Mouse (Mus musculus) forebrain, embryonic 10.5 days (tissue): ENCODE results near the gene Olfr830. TPM values are rescaled to one million over a fixed set of nuclear protein-coding genes. Genes with fewer than 3 reads are reported as not detected.
"Not testable (repeated sequence)": the region's sequence is repeated elsewhere in the genome, so short reads cannot be mapped to it uniquely, and the experiment has no call there.

Experiments used
- DNase-seq: peaks from one replicate; pipeline ENCODE4 v3.0.0-alpha.2; 2017; ENCODE audit warnings: low spot score; ENCODE audit errors: extremely low spot score
- H3K27ac ChIP-seq: fragments of 300-500 bp; sonication (generic); 2 replicates; pipeline ENCODE4 v1.5.1; 2016; ENCODE audit warnings: mild to moderate bottlenecking
- H3K27me3 ChIP-seq: fragments of 300-500 bp; sonication (generic); 2 replicates; pipeline ENCODE4 v1.6.1; 2016; ENCODE audit warnings: mild to moderate bottlenecking; ENCODE audit not compliant: poor library complexity, severe bottlenecking
- H3K36me3 ChIP-seq: fragments of 300-500 bp; sonication (generic); replicated peaks from 2 replicates; pipeline ENCODE4 v1.6.1; 2016; ENCODE audit warnings: mild to moderate bottlenecking, moderate library complexity
- H3K4me1 ChIP-seq: fragments of 300-500 bp; sonication (generic); 2 replicates; pipeline ENCODE4 v1.6.1; 2016
- H3K4me3 ChIP-seq: fragments of 300-500 bp; sonication (generic); 2 replicates; pipeline ENCODE4 v1.5.1; 2016; ENCODE audit warnings: mild to moderate bottlenecking, moderate library complexity
- H3K9me3 ChIP-seq: fragments of 300-500 bp; sonication (generic); 2 replicates; pipeline ENCODE4 v1.6.1; 2016; ENCODE audit warnings: mild to moderate bottlenecking, moderate library complexity
- WGBS: fragments of 180-500 bp; shearing (Covaris S2); methylation state at CpG from one replicate; pipeline ENCODE4 v1.1.7; 2016; 5-methylcytosine and 5-hydroxymethylcytosine counted together
- polyA plus RNA-seq: library from polyadenylated mRNA; unstranded; fragments of >200 nt; fragmentation: Nextera tagmentation; extraction: Ambion mirVana; gene quantifications from 2 replicates; pipeline ENCODE4 v1.2.1, GENCODE M21; 2016

The Olfr830 gene
- not detected in 2 replicates for polyA plus RNA-seq

DNA sequence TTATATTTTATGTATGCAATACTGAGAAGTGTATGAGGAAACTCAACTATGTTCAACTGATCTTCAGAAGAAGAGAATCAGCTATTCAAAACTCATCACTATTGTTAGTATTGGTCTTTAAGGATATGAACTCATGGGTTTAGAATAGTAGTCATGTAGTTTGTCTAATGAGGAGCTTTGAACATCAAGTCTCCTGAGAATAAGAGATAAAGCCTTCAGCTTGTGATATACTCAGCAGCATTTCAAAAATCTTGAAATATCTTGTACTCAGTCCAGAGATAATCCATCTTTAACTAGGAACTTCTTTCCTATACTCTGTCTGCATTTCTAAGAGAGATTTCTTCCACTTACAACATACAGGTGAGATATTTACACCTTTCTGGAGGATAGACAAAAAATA is at the start of gene Olfr830:
Olfr830 (plus strand) TSS at position 301 of the 400 bp plus-strand sequence.
- no peaks in the 10 kb centered on the region for H3K9me3 ChIP-seq
- H3K27ac ChIP-seq, result no peak within 1 kb of the TSS
- H3K27me3 ChIP-seq, result no peaks in the 10 kb centered on the region
- no peak for DNase-seq
- H3K4me1 ChIP-seq, result no peaks in the 10 kb centered on the region
- no peaks in the 10 kb centered on the region for H3K36me3 ChIP-seq
- no peak within 1 kb of the TSS for H3K4me3 ChIP-seq

DNA sequence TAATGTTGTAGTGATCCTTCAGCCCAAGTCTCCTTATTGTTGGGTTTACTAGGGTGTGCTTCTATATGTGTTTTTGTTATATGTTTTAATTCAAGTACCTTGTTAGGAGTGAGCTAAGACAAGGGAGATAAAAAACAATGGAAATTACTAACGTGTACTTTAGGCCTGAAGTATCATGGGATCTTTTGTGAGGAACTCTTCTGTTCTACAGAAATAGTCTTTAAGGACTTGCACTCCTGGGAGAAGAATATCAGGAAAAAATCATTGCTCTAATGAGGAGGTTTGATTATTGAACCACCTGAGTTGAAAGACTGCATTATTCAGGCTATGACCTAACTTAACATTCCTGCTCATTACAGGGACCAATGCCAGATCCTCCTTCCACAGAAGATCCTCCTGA is 19.9 kb upstream of the Olfr830 start, which contains the start of gene Olfr829:
Olfr829 (plus strand) TSS at position 301 of the 400 bp plus-strand sequence.
- H3K9me3 ChIP-seq, result peaks cover 4% of the 10 kb centered on the region; the same call in 1 of the 2 replicates
- no peaks in the 10 kb centered on the region for H3K27me3 ChIP-seq
- WGBS, result 81% methylated on average over 1 of the region's 1 CpGs
- H3K27ac ChIP-seq, result no peak within 1 kb of the TSS
- no peak for DNase-seq
- no peak within 1 kb of the TSS for H3K4me3 ChIP-seq
- H3K4me1 ChIP-seq, result no peaks in the 10 kb centered on the region
- H3K36me3 ChIP-seq, result no peaks in the 10 kb centered on the region

DNA sequence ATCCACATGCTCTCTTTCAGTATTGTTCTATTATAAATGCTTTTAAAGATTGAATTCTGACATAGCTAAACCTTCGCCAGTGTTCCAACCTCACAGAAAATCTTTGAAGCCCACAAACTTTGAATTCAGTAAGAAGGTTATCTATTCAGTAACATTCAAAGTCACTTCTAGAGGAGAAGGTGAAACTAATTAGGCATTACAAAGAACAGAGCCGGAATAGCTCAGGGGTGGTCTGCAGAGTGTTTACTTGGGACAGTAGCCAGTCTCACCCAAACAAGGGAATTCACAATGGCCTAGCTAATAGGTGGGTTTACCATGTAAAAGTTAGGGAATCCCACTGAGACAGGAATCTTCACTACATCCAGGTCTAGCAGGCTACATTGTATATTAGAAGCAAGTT is 33.2 kb downstream of the Olfr830 start:
- H3K4me1 ChIP-seq, H3K4me3 ChIP-seq, H3K27me3 ChIP-seq, H3K36me3 ChIP-seq, DNase-seq, H3K27ac ChIP-seq, H3K9me3 ChIP-seq: not testable (repeated sequence)
- 69% methylated on average over 2 of the region's 2 CpGs for WGBS

DNA sequence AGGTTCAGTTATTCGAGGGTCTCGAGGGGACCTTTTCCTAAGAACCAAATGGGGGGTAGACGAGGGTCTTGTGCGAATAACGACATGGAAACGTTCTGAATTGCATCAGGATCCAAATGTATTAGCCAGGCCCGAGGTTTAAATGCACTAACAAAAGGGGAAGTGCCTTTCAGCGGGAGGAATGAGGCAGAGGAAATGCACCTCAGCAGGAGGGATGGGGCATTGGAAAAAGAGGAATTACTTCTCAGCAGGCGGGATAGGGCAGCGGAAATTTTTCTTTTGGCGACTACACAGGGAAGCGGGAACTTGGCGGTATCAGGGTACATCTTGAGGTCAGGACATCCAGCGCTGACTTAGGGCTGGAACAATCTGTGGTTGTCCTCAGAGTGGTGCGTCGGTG is 53.4 kb downstream of the Olfr830 start:
- WGBS, result 88% methylated on average over 15 of the region's 16 CpGs
- H3K4me3 ChIP-seq, H3K36me3 ChIP-seq, DNase-seq, H3K4me1 ChIP-seq, H3K27me3 ChIP-seq, H3K27ac ChIP-seq: not testable (repeated sequence)
- H3K9me3 ChIP-seq, result peaks cover 18% of the 10 kb centered on the region

Other genes starting within 250 kb of the Olfr830 start
- not detected in 2 replicates for gene Muc16, start 200.2 kb upstream of the Olfr830 start, polyA plus RNA-seq
- not detected in 2 replicates for gene Olfr24, start 110.7 kb upstream of the Olfr830 start, polyA plus RNA-seq
- not detected in 2 replicates for gene Olfr828, start 55.2 kb upstream of the Olfr830 start, polyA plus RNA-seq
- not detected in 2 replicates for gene Olfr829, start 19.8 kb upstream of the Olfr830 start, polyA plus RNA-seq
- gene Olfr832, start 62.4 kb downstream of the Olfr830 start, polyA plus RNA-seq, result not detected in 2 replicates
- not detected in 2 replicates for gene Olfr834, start 113.3 kb downstream of the Olfr830 start, polyA plus RNA-seq
- gene Olfr835, start 158.0 kb downstream of the Olfr830 start, polyA plus RNA-seq, result not detected in 2 replicates
- not detected in 2 replicates for gene Olfr836, start 245.7 kb downstream of the Olfr830 start, polyA plus RNA-seq